Mouse (Mus musculus) central nervous system, embryonic 18 days (tissue): ENCODE data around the gene Gm6685. TPM values are rescaled to one million over a fixed set of nuclear protein-coding genes. Genes with fewer than 3 reads are reported as not detected.

Experiments used
- polyA plus RNA-seq: library from polyadenylated mRNA; depleted of rRNA; stranded (reverse); fragments of >200 nt; gene quantifications from 2 replicates; pipeline ENCODE4 v1.2.3, GENCODE M21; 2012; rRNA removed

Gene Gm6685
- 0.15 TPM in 1 of 2 replicates, not detected in the other for polyA plus RNA-seq

GRCm38 (mm10) chr11:28339224-28340150, at the start of gene Gm6685:
Gm6685 (minus strand) TSS chr11:28339867.

Other genes starting within 250 kb of the Gm6685 start
- gene Ccdc85a, start 244.5 kb upstream of the Gm6685 start, polyA plus RNA-seq: 26.1 and 30.6 TPM in 2 replicates